Mouse (Mus musculus) limb, embryonic 11.5 days (tissue): ENCODE data around the gene 4933427D14Rik. TPM values are rescaled to one million over a fixed set of nuclear protein-coding genes. Genes with fewer than 3 reads are reported as not detected.

Source experiments
- ATAC-seq: fragments of 200-750 bp; cut with Nextera tagmentation; 2 replicates; pipeline ENCODE4 v1.8.0; 2017; ENCODE audit warnings: low read depth; ENCODE audit not compliant: insufficient number of reproducible peaks, low FRiP score, low TSS enrichment
- DNase-seq: peaks from one replicate; pipeline ENCODE4 v3.0.0-alpha.2; 2015; ENCODE audit warnings: low spot score
- H3K27ac ChIP-seq: fragments of 300-500 bp; sonication (generic); replicated peaks from 2 replicates; pipeline ENCODE4 v1.5.1; 2014; ENCODE audit warnings: low read depth, mild to moderate bottlenecking, low read length
- H3K27me3 ChIP-seq: fragments of 300-500 bp; sonication (generic); 2 replicates; pipeline ENCODE4 v1.6.1; 2014; ENCODE audit warnings: mild to moderate bottlenecking, low read length, mixed read lengths; ENCODE audit not compliant: control insufficient read depth, insufficient read depth
- H3K36me3 ChIP-seq: fragments of 300-500 bp; sonication (generic); 2 replicates; pipeline ENCODE4 v1.6.1; 2014; ENCODE audit warnings: mild to moderate bottlenecking, low read length, moderate library complexity, mixed read lengths; ENCODE audit not compliant: control insufficient read depth, insufficient read depth
- H3K4me1 ChIP-seq: fragments of 300-500 bp; sonication (generic); 2 replicates; pipeline ENCODE4 v1.6.1; 2014; ENCODE audit warnings: low read length, mixed read lengths; ENCODE audit not compliant: control insufficient read depth, insufficient read depth
- H3K4me2 ChIP-seq: fragments of 300-500 bp; sonication (generic); 2 replicates; pipeline ENCODE4 v1.6.1; 2014; ENCODE audit warnings: low read depth, mild to moderate bottlenecking, moderate library complexity; ENCODE audit not compliant: severe bottlenecking
- H3K4me3 ChIP-seq: fragments of 300-500 bp; sonication (generic); 2 replicates; pipeline ENCODE4 v1.5.1; 2014; ENCODE audit warnings: low read depth, low read length
- H3K9ac ChIP-seq: fragments of 300-500 bp; sonication (generic); 2 replicates; pipeline ENCODE4 v1.6.1; 2014; ENCODE audit warnings: mild to moderate bottlenecking, low read length
- H3K9me3 ChIP-seq: fragments of 300-500 bp; sonication (generic); 2 replicates; pipeline ENCODE4 v1.6.1; 2016; ENCODE audit warnings: low read length; ENCODE audit not compliant: control insufficient read depth
- WGBS: fragments of 180-500 bp; shearing (Covaris S2); extraction: QIAGEN DNeasy Blood & Tissue Kit; methylation state at CpG from one replicate; pipeline ENCODE4 v1.1.7; 2014; 5-methylcytosine and 5-hydroxymethylcytosine counted together
- polyA plus RNA-seq: library from polyadenylated mRNA; unstranded; fragments of >200 nt; fragmentation: Nextera tagmentation; extraction: Ambion mirVana; gene quantifications from 2 replicates; pipeline ENCODE4 v1.2.1, GENCODE M21; 2014

Gene 4933427D14Rik
- polyA plus RNA-seq: 9.9 and 11.0 TPM in 2 replicates

DNA sequence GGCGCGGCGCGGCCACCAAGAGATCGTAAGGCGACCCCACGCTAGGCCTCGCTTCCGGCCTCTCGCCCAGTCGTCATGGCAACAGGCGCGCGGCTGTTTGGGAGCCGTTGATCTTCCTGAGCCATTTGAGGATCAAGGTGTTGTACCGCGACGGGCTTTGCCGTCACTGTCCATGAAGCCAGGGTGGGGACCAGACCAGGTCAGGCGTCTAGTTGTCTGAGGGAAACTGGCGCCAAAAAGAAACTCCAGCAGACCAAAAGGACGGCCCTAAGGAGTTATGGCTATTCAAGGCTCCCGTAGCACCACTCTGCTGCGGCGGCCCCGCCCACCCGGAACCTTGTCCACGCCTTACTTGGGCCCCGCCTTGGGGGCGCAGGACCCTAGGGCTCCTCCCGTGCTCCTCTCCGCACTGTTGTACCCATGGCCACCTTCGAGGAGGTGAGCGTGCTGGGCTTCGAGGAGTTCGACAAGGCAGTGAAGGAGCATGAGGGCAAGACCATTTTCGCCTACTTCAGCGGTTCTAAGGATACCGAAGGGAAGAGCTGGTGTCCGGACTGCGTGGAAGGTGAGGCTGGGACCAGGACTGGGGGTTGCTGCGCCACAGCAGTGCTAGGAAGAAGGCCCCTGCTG lies at the start of gene 4933427D14Rik, which contains the start of gene Txndc17:
Gene 4933427D14Rik (minus strand): TSS at position 256 of the 630 bp plus-strand sequence.
Gene Txndc17 (plus strand): TSS at position 344 of the 630 bp plus-strand sequence.
- H3K27me3 ChIP-seq: no peaks in the 10 kb centered on the region
- WGBS: under 1% methylated on average over 41 of the region's 42 CpGs
- DNase-seq (peak; percentile 90), ATAC-seq (peak; percentile 92)
- peak within 1 kb of the TSS; percentile 70 for H3K27ac ChIP-seq
- peak within 1 kb of the TSS; percentile 79 for H3K4me3 ChIP-seq
- peaks cover 6% of the 10 kb centered on the region for H3K4me1 ChIP-seq
- no peaks in the 10 kb centered on the region for H3K9me3 ChIP-seq
- H3K36me3 ChIP-seq: peaks cover 5% of the 10 kb centered on the region; the same call in 1 of the 2 replicates
- peak within 1 kb of the TSS; percentile 76 for H3K4me2 ChIP-seq
- H3K9ac ChIP-seq: peak within 1 kb of the TSS; percentile 84

DNA sequence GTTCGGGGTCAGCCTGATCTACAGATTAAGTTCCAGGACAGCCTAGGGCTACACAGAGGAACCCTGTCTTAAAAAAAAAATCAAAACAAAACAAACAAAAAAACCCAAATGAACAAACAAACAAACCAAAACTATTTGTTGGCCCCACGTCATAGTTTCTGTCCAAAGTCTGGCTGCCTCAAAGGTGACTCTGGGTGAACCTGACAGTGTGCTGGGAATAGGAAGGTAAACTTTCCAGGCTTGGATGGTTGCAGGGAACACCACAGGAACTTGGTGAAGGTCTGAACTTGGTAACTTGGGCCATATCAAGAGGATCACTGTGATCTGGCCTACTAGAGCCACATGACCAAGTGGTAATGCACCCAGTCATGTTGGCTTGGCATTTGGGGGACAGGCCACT lies 49.2 kb upstream of the 4933427D14Rik start:
- Histone ChIP-seq H3K4me3 (no peak overlapping the region), H3K27me3 (no peaks in the 10 kb centered on the region), H3K4me2 (no peak overlapping the region), H3K36me3 (no peaks in the 10 kb centered on the region), H3K9ac (no peak overlapping the region), H3K27ac (no peak overlapping the region), H3K4me1 (no peaks in the 10 kb centered on the region), H3K9me3 (no peaks in the 10 kb centered on the region)
- DNase-seq (no peak), ATAC-seq (no peak)
- 79% methylated on average over 2 of the region's 2 CpGs for WGBS

DNA sequence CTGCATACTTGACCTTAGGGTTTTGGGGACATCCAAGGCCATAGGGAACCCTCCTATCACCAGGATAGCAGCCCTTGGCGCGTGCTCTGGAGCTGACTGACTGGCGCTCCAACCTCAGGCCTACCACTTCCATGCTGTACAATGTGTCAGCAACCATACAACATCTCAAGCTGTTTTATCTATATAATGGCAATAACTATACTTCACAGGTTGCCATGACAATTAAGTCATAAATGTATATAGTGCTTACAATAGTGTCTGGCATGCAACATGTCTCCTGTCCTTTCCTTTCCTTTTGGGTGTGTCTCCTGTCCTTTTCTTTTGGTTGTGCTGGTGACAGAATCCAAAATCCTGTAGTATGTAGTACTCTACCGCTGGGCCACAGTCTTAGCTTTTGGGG lies 48.4 kb upstream of the 4933427D14Rik start:
- ATAC-seq: no peak

DNA sequence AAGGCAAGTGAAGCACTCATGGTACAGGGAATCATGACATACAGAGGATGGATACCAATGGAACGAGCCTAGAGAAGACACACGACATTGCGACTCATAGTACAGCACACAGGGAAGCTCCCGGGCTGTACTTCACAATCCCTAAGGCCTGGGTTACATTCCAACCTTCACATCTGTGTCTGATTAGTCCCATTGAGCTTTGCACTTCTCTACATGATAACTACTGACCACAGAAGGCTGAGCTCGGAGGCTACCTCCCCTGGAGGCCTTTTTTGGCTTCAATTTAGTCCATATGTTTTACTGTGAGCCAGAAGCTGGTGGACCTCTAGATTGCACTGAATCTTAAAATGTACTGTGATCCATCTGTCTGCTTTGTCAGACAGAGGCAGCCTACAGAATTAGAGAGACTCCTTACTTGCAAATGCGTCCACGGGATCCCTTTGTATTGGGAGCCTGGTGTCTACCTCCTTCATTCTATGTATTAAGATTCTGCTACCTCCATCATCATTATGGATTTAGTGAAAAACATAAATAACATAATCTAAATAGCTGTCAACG lies 38.0 kb upstream of the 4933427D14Rik start:
- Histone ChIP-seq H3K36me3 (no peaks in the 10 kb centered on the region), H3K27me3 (no peaks in the 10 kb centered on the region), H3K27ac (no peak overlapping the region), H3K9ac (no peak overlapping the region), H3K4me3 (no peak overlapping the region), H3K4me1 (no peaks in the 10 kb centered on the region), H3K4me2 (no peak overlapping the region), H3K9me3 (no peaks in the 10 kb centered on the region)
- ATAC-seq: no peak
- WGBS: 55% methylated on average over 8 of the region's 8 CpGs
- DNase-seq: no peak

More for the DNA sequence above, 48.4 kb upstream of the 4933427D14Rik start:
- 93% methylated on average over 4 of the region's 4 CpGs for WGBS
- no peak overlapping the region for H3K4me2 ChIP-seq
- no peak for DNase-seq
- no peak overlapping the region for H3K4me3 ChIP-seq
- no peaks in the 10 kb centered on the region for H3K36me3 ChIP-seq
- no peaks in the 10 kb centered on the region for H3K9me3 ChIP-seq
- H3K4me1 ChIP-seq: no peaks in the 10 kb centered on the region
- no peaks in the 10 kb centered on the region for H3K27me3 ChIP-seq
- H3K9ac ChIP-seq: no peak overlapping the region
- H3K27ac ChIP-seq: no peak overlapping the region

DNA sequence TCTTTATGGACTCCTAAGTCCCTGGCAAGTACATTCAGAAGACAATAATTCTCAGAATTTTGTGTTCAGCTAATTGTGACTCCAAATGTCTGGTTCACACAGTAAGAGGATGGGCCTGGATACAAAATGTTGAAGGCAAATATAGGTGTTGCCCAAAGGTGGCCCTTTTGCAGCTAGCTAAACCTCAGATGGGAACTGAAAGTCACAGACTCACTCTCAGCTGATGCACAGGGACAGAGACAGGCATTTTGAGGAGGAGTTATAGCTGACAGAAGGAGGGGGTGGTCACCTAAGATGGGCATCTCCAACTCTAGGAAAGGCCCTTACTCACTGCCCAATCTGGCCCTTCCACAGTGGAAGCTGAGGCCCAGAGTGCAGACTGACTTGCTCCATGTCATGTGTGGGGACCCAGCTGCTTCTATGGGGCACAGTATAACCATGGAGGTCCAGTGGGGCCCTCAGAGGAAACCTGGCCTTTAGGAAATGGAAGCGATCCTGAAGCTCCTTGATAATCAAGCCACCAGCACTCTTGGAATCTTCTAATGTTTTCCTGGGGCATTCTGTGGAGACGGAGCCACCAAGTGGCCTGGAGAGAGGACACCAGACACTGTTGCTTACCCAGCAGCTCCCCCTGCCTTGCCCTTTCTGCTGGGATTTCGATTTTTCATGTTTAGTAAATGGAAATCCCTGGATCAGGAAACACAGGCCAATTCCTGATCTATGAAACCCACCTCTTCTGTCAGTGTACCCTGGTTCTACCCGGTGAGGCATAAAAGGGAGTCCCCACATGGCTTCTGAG lies 33.0 kb upstream of the 4933427D14Rik start:
- no peaks in the 10 kb centered on the region for H3K36me3 ChIP-seq
- no peaks in the 10 kb centered on the region for H3K9me3 ChIP-seq
- no peaks in the 10 kb centered on the region for H3K27me3 ChIP-seq
- ATAC-seq (no peak), DNase-seq (no peak)
- 74% methylated on average over 4 of the region's 4 CpGs for WGBS
- no peak overlapping the region for H3K9ac ChIP-seq
- H3K4me2 ChIP-seq: no peak overlapping the region
- no peak overlapping the region for H3K27ac ChIP-seq
- H3K4me1 ChIP-seq: no peaks in the 10 kb centered on the region
- no peak overlapping the region for H3K4me3 ChIP-seq

DNA sequence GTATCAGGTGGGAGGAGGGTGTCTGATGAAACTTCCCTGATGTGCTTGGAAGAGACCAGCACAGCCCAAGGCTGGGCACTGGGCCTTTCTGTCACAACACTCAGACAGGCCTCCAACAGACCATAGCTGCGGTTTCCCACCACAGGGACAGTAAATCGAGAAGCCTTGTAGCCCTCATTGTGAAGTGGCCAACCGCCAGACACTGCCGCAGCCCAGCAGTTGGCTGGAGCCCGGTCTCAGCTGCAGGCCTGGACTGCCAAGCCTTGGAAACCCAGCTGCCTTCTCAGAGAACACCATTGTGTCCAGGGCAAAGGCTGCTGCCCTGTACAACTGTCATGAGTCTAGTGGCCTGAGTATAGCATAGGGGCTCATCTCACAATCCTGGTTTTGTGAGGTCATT lies 26.8 kb upstream of the 4933427D14Rik start:
- Histone ChIP-seq H3K4me3 (no peak overlapping the region), H3K27ac (no peak overlapping the region), H3K9ac (no peak overlapping the region), H3K4me1 (no peaks in the 10 kb centered on the region), H3K4me2 (no peak overlapping the region), H3K36me3 (no peaks in the 10 kb centered on the region), H3K9me3 (no peaks in the 10 kb centered on the region), H3K27me3 (no peaks in the 10 kb centered on the region)
- no peak for ATAC-seq
- WGBS: 73% methylated on average over 5 of the region's 5 CpGs
- DNase-seq: no peak

DNA sequence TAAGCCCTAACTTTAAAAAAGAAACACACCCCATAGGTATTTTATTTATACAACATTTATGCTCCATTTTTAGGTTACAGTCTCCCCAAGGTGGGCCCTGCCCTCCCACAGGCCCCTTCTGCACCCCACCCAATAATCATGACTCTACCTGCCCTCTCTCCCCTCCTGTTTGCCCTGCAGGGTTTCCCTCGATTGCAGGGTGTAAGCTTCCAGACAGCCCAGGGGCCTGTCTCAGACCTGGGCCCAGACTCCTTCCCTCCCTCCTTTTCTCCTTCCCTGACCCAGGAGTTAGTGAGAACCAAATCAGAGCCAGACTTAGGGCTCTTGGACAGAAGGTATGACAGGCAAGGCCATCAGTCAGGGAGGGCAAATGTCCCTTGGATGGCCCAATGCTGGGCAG lies 25.7 kb upstream of the 4933427D14Rik start:
- Histone ChIP-seq H3K4me1 (no peaks in the 10 kb centered on the region), H3K9me3 (no peaks in the 10 kb centered on the region), H3K4me2 (no peak overlapping the region), H3K27ac (no peak overlapping the region), H3K4me3 (no peak overlapping the region), H3K27me3 (no peaks in the 10 kb centered on the region), H3K36me3 (no peaks in the 10 kb centered on the region), H3K9ac (no peak overlapping the region)
- ATAC-seq: no peak
- no peak for DNase-seq
- WGBS: 53% methylated on average over 1 of the region's 1 CpGs

DNA sequence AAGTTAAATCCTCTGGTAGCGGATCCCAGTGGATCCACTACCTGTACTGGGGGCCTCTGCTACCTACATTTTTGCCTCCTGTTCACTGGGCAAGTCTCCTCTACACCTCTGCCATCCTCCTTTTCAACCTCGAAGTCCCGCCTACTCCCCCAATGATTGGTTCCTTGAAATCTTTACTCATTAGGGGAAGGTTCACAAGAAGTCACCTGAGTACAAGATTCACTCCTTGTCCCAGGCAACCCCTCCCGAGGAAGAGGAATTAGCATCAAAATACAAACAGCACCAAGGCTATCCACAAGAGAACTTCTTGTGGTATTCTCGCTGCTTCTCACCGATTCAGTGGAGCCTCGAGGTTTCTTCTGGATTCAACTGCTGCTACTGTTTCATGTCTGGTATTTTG lies 24.8 kb upstream of the 4933427D14Rik start:
- DNase-seq (no peak), ATAC-seq (no peak)
- Histone ChIP-seq H3K27ac (no peak overlapping the region), H3K9me3 (no peaks in the 10 kb centered on the region), H3K4me3 (no peak overlapping the region), H3K4me1 (no peaks in the 10 kb centered on the region), H3K27me3 (no peaks in the 10 kb centered on the region), H3K36me3 (no peaks in the 10 kb centered on the region), H3K4me2 (no peak overlapping the region), H3K9ac (no peak overlapping the region)
- WGBS: 82% methylated on average over 7 of the region's 7 CpGs
